Mouse (Mus musculus) lung, postnatal 0 days (tissue): ENCODE measurements at regions not wholly inside any gene's neighbourhood (a gene's known extent, or its start where the extent isn't known, plus 50 kb on each side); places are given as distances from the start of the nearest gene placed in this dataset.

Experiments
- CTCF ChIP-seq: IDR thresholded peaks from 2 replicates; pipeline ENCODE4 v1.5.1; 2016; ENCODE audit warnings: antibody characterized with exemption, mild to moderate bottlenecking
- EP300 ChIP-seq: IDR thresholded peaks from 2 replicates; pipeline ENCODE4 v1.6.1; 2016; ENCODE audit warnings: antibody characterized with exemption, mild to moderate bottlenecking, control low read depth

- no peak for TF ChIP-seq CTCF
- TF ChIP-seq EP300, result no peak
Observed at GRCm38 (mm10) chr12:12872974-12873373, 68.7 kb downstream of the Mycn start.
